Mouse (Mus musculus): Measurements from ENCODE around the gene Rgs6. TPM values are rescaled to one million over a fixed set of nuclear protein-coding genes. Genes with fewer than 3 reads are reported as not detected.

Gene Rgs6
- total and polyA plus RNA-seq, 3 experiments, result not detected

DNA sequence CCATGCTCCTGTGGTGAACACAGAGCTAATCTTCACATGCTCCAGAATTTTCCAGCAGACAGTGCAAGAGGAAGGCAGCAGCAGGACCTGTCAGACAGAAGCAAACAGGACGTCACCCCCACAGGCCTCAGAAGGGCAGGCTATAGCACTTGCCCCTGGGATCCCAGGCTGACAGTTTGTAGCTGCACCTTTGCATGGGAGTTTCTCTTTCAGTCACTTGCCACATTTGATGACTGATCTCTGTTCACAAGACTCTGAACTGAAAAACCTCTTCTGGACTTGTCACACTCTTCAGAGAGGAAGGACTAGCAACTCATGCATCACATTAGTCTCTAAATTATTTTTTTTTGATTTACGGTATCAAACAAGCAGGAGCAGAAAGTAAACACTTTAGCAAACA lies 126.2 kb downstream of the Rgs6 start:
- Histone ChIP-seq H3K9me3 (replicated peaks; ENCODE audit: low read length) (no peaks in the 10 kb centered on the region), H3K27me3 (replicated peaks) (no peaks in the 10 kb centered on the region), H3K36me3 (replicated peaks in 1 of 2; ENCODE audit: control insufficient read depth in 1 of 2, insufficient read depth in 1 of 2, low read length in 1 of 2) (no peaks in the 10 kb centered on the region), H3K79me2 (replicated peaks; ENCODE audit: control insufficient read depth, extremely low read depth, insufficient read depth, poor library complexity, severe bottlenecking) (no peaks in the 10 kb centered on the region), H3K27ac (ENCODE audit: insufficient read depth, low read depth) (no peak overlapping the region), H3K4me1 (ENCODE audit: control insufficient read depth in 1 of 2, insufficient read depth in 2 of 2) (peaks cover 4 to 18% of the 10 kb centered on the region in 2 experiments), H3K4me3 (replicated peaks in 1 of 3; ENCODE audit: low read depth in 2 of 3, low read length in 2 of 3, poor library complexity in 1 of 3) (no peak overlapping the region), H3K4me2 (ENCODE audit: insufficient read depth, low read depth, poor library complexity, severe bottlenecking) (no peak overlapping the region; the same call in 1 of the 2 replicates), H3K9ac (ENCODE audit: insufficient read depth, low read depth) (no peak overlapping the region)
- dilution Hi-C loops (cut with MboI; ENCODE audit: extremely low pct_ligation_motif_present, extremely low pct_unique_long_range_greater_than_20kb, low sequenced_read_pairs), result no loop called here
- peak; percentile 84 for DNase-seq (ENCODE audit: extremely low read depth)
- in situ Hi-C loops (cut with MboI; ENCODE audit: low pct_ligation_motif_present, low pct_unique_long_range_greater_than_20kb, low sequenced_read_pairs), result no loop called here
- peak; percentile 77 for TF ChIP-seq BHLHE40 (IDR thresholded peaks at IDR 0.05; ENCODE audit: low read depth, low read length)
- TF ChIP-seq MAX (IDR thresholded peaks at IDR 0.05; ENCODE audit: low read length), result no peak
- TF ChIP-seq IRF4 (IDR thresholded peaks at IDR 0.05; ENCODE audit: low read depth, low read length), result peak; percentile 91
- peak; percentile 83 for TF ChIP-seq EP300 (IDR thresholded peaks at IDR 0.05; ENCODE audit: low read length)
- no peak for TF ChIP-seq POLR2AphosphoS2 (IDR thresholded peaks at IDR 0.05; ENCODE audit: low read depth, low read length)
- TF ChIP-seq POLR2A (IDR thresholded peaks at IDR 0.05; ENCODE audit: low read depth, low read length), result no peak
- TF ChIP-seq ETS1 (conservative IDR thresholded peaks at IDR 0.05; ENCODE audit: low read depth, low read length), result peak; percentile 58
- peak; percentile 27; the same call in 1 of the 2 replicates for TF ChIP-seq MEF2A (IDR thresholded peaks at IDR 0.05; ENCODE audit: borderline replicate concordance, low read depth, low read length)
- TF ChIP-seq CHD1 (IDR thresholded peaks at IDR 0.05; ENCODE audit: low read depth, low read length), result no peak
- peak; percentile 22; the same call in 1 of the 2 replicates for TF ChIP-seq CHD2 (IDR thresholded peaks at IDR 0.05; ENCODE audit: low read length)
- TF ChIP-seq MYC (IDR thresholded peaks at IDR 0.05; ENCODE audit: low read depth, low read length), result no peak
- TF ChIP-seq TBP (conservative IDR thresholded peaks at IDR 0.05; ENCODE audit: low read depth, low read length), result no peak
- peak; percentile 77 for TF ChIP-seq JUND (conservative IDR thresholded peaks at IDR 0.05; ENCODE audit: low read depth, low read length)
- peak; percentile 45; the same call in 1 of the 2 replicates for TF ChIP-seq JUN (IDR thresholded peaks at IDR 0.05; ENCODE audit: insufficient read depth, low read depth, low read length)
- TF ChIP-seq SMC3 (IDR thresholded peaks at IDR 0.05; ENCODE audit: low read depth, low read length), result no peak

DNA sequence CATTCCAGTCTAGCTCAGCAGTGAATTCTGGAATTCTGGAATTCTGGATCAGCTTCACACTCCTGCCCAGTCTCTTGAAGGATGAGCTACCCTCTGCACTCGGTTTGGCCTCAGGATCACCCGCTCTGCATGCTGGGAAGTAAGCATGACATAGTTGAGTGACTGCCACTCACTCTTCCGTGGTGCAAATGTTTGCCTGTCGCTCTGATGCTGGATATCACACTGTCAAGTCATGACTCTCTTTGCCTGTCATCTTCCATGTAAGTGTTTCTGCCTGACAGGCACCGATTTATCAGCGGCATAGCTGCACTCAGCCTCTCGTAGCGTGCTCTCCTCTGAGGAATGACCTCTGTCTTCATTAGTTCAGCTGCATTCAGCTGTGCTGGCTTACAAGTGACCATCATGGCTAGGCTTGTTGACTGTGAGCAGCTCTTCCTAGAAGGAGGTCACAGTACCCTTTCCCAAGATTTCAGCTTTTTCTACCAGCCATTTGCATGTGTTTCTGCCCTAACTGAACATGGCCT lies 135.0 kb downstream of the Rgs6 start:
- Histone ChIP-seq H3K9me3 (replicated peaks; ENCODE audit: low read length) (no peaks in the 10 kb centered on the region), H3K36me3 (replicated peaks in 1 of 2; ENCODE audit: control insufficient read depth in 1 of 2, insufficient read depth in 1 of 2, low read length in 1 of 2) (no peaks in the 10 kb centered on the region), H3K4me2 (ENCODE audit: insufficient read depth, low read depth, poor library complexity, severe bottlenecking) (no peak overlapping the region), H3K4me3 (replicated peaks in 1 of 3; ENCODE audit: low read depth in 2 of 3, low read length in 2 of 3, poor library complexity in 1 of 3) (no peak overlapping the region), H3K27ac (ENCODE audit: insufficient read depth, low read depth) (no peak overlapping the region), H3K27me3 (replicated peaks) (no peaks in the 10 kb centered on the region), H3K9ac (ENCODE audit: insufficient read depth, low read depth) (no peak overlapping the region), H3K4me1 (ENCODE audit: control insufficient read depth in 1 of 2, insufficient read depth in 2 of 2) (no peaks in the 10 kb centered on the region), H3K79me2 (replicated peaks; ENCODE audit: control insufficient read depth, extremely low read depth, insufficient read depth, poor library complexity, severe bottlenecking) (no peaks in the 10 kb centered on the region)
- dilution Hi-C loops (cut with MboI; ENCODE audit: extremely low pct_ligation_motif_present, extremely low pct_unique_long_range_greater_than_20kb, low sequenced_read_pairs), result no loop called here
- in situ Hi-C loops (cut with MboI; ENCODE audit: low pct_ligation_motif_present, low pct_unique_long_range_greater_than_20kb, low sequenced_read_pairs), result no loop called here
- TF ChIP-seq USF1 (IDR thresholded peaks at IDR 0.05; ENCODE audit: low read depth, low read length) (no peak), JUND (conservative IDR thresholded peaks at IDR 0.05; ENCODE audit: low read depth, low read length) (no peak), MXI1 (IDR thresholded peaks at IDR 0.05; ENCODE audit: low read depth, low read length) (no peak)
- no peak for DNase-seq (ENCODE audit: extremely low read depth)
